Mouse (Mus musculus): Measurements from ENCODE around the gene Adig.

Gene Adig

DNA sequence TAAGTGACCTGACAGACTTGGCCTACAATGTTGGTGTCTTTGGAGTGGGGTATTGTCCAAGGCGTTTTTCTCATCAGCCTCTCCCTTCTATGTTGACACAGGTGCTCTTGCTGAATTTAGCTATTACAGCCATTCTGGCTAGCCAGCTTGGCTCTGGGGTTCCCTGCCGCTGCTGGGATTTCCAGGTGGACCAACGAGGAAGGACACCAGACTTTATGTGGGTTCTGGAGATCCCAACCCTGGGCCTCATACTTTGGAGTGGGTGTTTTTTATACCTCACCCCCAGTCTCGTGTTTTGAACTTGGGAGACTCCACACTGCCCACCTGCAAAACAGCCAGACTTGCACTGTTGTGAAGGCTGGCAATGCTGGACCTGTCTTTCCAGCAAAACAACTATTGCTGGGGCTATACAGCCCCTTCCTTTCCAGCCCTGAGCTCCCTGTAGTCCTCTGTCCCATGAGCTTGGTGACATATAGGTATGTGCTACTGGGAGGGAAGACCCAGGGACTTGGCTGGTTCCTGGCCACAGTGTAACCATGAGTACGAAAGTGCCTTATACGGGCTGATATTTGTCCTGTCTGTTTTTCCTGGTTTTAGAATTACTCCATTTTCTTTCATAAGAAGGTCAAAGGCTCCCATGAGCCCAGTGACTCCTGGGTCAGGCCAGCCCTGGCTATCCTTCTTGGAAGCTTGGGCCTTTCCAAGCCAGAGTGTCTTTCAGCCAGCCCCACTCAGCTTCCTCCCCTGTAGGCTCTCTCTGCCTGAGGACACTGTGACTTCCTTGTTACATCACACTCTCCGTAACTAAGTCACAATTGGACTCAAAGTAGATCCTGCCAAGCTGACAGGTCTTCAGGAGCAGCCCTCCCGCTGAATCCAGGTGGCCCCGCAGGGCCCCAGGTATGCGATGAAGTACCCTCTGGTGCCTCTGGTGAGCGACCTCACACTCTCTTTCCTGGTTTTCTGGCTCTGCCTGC is at the start of gene Adig:
Gene Adig, plus strand, starts transcription at position 777 of the 977 bp plus-strand sequence.
- DNase-seq (ENCODE audit: low spot score): no peak

DNA sequence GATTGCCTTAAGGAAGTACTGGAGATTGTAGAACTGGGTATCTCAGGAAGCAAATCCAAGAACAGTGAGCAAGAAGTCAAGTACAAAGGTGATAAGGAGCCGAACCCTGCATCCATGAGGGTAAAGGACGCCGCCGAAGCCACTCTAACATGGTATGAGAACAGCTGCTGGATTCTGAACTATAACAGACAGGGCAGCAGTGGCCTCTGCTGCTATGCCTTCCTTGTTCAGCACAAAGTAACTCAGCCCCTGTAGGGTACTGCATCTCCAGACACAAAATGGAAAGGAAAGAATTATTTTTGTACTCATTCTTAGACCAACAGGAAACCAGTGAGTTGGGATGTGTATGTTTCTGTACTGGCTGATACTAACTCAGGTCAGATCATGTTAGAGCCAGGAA is 46.0 kb upstream of the Adig start:
- DNase-seq (ENCODE audit: low spot score): no peak

DNA sequence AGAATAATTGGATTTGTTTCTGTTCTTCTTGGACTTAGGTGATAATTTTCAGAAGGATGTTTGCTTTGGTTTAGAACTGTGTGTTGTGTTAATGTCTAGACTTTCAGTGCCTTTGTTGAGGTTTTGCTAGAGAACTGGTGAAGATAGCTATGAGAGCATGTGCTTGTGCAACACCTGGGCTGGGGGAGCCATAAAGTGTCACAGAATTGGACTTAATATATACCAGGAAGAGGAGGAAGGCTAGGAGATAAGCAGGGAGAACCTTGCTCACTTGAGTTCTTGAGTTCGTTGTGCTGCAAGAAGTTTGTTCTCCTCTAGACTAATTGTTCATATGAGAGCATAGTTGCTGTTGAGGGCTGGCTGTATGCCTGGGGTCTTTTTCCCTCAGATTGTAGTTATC is 44.8 kb upstream of the Adig start:
- DNase-seq (ENCODE audit: low spot score): no peak

DNA sequence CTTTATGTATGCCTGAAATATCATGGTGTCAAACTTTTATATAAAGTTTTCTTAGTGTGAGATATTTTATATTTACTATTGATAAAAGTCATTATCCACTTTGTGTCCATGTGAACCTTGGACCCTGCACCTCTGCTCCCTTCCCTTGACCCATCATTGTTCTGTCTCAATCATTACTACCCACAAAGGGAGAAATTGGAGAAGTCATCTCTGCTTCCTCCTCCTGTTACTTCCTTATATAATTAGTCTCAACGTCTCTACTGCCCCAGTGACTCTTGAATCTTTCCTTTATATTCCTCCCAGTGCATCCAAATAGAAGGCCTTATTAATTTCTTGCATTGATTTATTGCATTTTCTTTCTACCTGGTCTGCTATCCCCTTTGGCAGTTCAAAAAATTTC is 40.0 kb upstream of the Adig start:
- DNase-seq (ENCODE audit: low spot score): no peak

DNA sequence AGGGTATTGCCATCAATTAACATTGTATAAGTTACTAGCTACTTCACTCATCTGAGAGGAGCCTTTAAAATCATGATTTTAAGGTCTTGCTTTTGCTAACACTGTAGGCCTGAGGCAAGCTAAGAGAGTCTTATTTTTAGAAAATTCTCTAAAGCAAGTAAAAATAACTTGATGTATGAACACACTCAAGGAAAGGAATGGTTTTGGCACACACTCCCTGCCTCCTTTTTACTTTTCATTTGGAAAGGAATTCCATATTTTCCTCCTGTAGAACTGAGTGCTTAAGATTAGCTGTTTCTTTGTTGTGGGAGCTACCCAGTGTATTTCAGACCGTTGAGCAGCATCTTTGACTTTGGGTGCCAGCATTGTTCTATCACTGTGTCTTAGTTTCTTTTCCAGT is 28.3 kb upstream of the Adig start:
- no peak for DNase-seq (ENCODE audit: low spot score)

DNA sequence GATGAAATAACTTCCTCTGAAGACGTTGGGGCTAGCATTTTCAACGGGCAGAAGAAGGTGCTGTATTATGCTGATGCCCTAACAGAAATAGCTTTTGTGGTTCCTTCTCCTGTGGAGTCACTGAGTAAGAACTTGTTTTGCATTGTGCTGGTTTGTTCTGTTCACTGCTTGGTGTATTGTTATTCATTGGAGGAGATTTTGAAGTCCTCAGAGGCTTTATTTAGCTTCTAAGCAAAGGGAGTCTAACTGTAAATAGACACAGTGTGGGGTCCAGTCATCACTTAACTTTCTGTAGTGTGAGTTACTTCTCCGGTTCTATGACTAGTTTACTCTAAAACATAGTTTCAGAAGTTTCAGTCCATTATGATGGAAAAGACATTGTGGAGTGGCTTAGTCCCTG is 24.8 kb upstream of the Adig start:
- DNase-seq (ENCODE audit: low spot score): no peak

DNA sequence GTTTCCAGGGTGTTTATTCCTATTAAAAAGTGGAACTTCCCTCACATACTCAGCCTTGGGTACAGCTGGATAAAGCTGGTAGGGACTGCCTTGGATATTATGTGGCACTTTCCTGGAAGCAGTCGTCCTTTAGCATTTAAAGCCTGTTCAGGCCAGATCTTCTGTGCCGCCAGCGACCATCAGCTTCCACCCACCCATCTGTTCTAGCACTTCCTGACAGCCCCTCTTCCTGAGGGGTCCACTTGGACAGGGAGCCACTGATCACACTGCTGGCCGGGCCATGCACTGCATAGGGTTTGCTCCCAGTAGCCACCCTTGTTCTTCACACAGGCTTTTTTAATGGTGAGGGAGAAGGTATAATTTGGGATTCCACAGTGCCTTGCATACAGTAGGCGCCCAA is 4.0 kb upstream of the Adig start:
- no peak for DNase-seq (ENCODE audit: low spot score)

DNA sequence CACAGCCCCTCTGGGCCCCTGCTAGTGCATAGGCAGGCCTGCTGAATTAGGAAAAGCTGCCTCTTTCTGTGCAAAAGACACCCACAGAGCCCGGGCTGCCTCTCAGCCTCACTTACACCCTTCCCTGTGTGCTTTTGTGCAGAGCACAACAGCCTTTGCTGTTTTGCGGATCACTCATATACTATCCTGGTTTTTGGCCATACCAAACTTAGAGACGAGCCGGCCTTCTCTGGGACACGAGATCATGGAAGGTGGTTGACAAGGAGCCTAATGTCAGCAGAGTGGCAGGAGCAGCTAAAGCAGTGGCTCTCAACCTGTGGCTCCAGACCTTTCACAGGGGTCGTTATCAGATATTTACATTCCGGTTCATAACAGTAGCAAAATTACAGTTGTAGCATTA is 814 bp downstream of the Adig start:
- no peak for DNase-seq (ENCODE audit: low spot score)

DNA sequence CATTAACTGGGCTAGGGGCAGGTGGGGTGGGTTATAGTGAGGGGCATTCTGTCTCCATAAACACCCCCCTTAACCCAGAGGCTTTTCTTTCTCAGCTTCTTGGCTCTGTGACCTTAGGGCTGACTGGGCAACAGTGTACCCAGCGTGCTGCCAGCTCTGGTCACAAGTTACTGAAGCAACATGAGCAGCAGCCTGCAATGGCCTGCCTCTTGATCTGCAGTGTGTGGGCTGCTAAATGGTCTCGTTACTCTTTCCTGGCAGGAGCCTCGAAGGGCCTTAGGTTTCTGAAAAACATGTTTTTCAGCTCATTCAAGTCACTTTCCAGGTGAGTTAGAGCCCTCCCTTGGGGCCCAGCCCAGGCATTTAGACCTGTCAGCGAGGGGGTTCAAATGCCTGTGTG is 1.3 kb downstream of the Adig start:
- no peak for DNase-seq (ENCODE audit: low spot score)

DNA sequence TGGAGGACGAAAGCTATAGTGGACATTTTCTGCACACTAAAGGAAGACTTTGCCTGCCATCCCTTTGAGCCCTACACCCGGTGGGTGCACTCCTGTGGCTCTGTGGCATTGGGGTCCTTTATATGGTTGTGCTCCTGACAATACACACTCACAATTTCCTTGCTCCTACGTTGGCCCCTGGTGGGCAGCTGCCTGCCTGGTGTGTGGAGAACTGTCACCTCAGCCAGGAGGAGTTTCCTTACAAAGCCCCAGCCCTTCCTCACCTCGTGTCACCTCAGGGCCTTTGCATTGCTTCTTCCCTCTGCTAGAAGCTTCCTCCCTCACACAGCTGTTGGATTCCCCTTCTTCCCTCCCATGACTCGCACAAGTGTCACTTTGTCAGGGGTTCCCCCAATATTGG is 4.1 kb downstream of the Adig start:
- no peak for DNase-seq (ENCODE audit: low spot score)

DNA sequence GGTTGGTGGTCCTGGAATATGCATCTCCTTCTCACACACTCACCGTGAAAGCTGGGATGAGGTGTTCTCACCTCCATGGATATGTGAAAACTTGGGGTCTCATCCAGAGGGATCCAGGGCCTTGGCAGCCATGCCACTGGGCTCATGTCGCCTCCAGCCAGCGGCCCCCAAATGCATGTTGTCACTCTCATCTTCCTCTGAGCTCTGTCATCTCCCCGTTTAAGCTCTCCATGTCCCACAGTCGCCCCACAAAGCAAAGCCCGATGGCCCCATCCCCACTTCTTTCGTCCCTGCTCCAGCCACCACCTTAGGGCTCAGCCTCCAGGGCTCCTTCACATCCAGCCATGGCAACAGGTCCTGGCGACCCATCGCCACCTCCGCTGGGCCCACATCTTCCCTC is 4.6 kb downstream of the Adig start:
- no peak for DNase-seq (ENCODE audit: low spot score)

DNA sequence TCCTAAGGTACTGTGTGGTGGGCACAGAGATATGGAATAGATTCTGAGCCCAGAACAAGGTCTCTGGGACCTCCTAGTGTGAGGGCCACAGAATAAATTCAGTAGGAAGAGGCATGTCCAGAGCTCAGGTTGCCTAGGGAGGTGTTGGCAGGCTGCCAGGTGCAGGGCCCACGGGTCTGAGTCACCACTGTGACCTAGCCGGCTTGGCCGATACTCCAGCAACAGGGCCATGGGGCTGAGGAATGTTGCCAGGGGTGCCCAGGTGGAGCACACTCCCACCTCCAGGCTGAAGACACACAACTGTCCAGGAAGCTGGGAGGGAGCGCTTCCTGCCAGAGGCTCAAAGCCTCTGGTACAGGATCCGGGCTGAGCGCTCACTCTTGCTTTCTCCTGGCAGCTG is 8.3 kb downstream of the Adig start:
- no peak for DNase-seq (ENCODE audit: low spot score)

DNA sequence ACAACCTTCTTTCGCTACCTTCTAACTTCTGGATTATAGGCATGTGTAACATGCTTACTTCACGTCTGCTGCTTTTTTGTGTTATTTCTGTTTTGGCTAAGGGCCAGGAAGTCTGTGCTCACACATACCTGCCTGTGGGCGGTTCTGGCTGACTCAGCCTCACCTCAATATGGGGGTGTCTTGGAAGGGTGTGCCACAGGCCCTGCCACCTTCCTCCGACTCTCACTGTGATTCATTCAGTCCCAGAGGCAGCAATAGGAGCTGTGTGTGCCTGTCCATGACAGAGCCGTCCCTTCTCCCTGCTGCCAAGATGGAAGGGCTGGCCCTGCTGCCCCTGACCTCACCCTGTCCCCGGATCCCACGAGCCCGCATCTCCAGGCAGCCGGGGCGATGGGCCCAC is 10.1 kb downstream of the Adig start, which contains the start of gene Arhgap40:
Gene Arhgap40, plus strand, starts transcription at position 269 of the 400 bp plus-strand sequence.
- no peak for DNase-seq (ENCODE audit: low spot score)

DNA sequence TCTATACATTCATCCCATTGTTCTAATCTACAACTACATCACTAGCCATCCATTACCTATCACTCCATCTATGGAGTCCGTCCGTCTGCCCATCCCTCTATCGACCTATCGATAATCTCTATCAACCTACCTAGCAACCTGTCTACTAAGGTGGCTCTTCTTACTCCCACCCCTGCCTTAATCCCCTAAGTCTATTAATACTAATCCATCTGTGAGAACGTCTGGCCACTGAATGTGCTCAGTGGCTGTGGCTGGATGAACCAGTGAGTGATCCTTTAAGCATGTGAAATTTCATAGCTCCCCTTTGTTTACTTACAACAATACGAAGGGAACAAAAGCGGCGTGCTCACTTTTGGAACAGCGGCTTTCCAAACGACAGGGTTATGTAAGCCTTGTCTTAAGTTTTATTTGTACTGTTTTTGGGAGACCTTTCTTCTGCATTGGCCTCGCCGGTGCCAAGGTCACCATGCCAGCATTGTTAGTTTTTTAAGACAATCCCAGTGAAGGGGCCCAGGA is 11.5 kb downstream of the Adig start:
- no peak for DNase-seq (ENCODE audit: low spot score)

DNA sequence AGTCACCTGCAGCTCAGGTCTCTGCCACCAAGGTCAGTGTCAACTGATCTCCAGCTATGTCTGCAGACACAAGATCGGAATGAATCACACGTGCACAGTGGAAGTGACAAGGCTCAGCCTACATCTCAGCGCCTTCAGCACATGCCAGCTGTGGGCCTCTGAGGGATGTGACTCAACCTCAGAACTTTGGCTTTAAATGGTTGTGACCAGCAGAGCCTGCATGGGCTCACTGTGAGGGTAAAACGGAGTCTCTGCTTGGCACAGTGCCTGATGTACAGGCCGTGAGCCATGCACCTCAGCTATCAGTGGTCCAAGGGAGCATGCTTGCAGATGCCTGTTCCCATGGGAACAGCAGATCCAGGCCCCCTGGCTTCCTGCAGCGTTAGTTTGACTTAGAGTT is 16.2 kb downstream of the Adig start:
- DNase-seq (ENCODE audit: low spot score): no peak

DNA sequence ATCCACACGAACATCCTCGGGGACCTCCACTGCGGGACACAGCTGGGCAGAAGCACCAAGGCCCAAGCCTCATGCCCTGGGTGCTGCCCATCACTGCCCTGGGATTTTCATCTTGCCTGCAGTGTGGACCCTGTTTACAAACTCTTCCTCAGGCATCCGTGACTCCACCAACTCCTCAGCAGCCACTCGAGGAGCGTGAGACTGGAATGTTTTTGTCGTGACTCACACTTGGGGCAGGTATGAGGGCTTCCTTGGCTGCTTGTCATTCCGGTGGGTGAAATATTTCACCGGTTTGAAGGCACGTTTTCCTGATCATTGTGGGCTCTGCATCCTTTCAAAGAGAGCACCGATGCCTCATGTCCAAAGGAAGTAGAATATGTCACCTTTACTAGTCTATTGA is 16.7 kb downstream of the Adig start:
- DNase-seq (ENCODE audit: low spot score): no peak

DNA sequence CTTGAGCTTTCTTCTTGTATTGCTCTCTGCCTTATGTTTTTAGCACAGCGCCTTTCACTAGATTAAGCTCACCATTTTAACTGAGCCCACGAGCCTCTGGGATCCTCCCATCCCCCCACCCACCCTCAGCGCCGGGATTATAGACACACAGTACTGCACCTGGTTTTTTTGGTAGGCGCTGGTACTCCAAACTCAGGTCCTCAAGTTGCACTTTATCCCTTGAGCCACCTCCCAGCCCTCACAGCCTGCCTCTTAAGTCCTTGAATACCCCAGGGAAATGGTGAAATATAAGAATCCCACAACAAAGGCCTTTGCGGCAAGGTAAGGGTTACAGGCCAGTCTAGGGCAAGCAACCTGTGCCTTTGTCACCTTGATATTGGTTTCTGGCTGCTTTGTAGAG is 17.4 kb downstream of the Adig start:
- DNase-seq (ENCODE audit: low spot score): no peak

DNA sequence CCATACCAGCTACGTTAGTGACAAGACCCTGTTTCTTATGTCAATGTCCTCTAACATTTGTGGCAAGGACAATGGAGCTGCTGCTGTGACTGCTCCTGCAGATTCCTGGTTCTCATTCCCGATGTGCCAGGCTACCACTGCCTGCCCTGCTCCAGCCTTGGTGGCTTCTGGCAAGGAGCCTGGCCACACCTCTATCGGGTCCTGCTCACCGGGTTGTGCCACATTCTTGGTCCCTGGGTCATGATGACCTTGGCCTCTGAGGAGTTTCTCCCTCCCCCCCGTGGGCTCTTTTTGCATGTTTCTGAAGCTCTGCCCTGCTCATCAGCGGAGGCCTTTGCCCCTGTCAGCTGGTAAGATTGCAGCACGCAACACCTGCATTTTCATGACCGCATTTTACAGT is 20.6 kb downstream of the Adig start:
- DNase-seq (ENCODE audit: low spot score): no peak

DNA sequence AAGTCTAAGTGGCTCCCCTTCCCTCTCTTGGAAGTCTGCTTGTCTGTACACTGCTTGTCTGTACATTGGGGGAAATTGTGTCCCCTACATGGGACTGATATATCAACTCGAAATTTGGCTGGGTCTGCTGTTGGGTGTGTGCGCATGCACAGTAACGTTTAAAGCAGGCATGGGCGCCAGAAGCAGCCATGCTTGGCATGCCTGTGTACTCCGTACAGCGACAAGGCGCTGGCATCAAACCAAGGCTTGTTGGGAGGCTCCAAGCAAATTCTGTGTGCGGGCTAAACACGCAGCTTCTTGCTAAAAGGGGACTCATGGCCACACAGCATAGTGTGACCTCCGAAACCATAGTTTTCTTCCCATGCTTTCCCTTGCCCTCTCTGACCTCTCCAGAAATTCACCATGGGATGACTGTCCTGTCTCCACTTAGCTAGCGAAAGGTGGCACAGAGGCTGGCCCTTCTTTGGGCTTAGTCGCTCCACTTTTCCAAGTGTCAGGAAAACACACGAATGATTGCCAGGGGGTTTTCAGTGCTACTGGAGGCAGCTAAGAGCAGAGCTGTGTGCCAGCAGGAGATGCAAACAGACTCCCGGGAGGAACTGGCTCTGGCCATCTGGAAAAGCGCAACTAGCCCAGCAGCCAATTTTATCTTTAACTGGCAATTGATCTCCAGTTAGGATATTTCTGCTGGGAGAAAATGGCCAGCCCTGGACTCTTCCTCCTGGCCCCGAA is 21.9 kb downstream of the Adig start:
- no peak for DNase-seq (ENCODE audit: low spot score)

DNA sequence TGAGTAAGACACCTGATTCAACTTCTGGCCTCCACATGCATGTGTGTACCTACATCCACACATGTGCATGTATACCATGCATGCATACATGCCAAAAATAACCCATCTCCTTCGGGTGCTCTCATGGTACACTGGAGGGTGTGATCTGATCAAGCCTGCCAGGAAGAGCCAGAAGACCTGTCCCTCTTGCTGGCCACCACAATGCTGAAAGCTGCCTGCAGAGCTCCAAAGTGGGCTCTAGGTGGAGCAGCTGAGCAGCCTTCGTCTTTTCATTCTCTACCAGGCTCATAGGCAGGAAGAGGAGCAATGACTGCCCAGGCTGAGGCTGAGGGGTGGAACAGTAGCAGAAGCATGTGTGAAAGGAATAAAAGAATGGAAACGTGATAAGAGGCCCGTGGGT is 31.7 kb downstream of the Adig start:
- DNase-seq (ENCODE audit: low spot score): no peak

DNA sequence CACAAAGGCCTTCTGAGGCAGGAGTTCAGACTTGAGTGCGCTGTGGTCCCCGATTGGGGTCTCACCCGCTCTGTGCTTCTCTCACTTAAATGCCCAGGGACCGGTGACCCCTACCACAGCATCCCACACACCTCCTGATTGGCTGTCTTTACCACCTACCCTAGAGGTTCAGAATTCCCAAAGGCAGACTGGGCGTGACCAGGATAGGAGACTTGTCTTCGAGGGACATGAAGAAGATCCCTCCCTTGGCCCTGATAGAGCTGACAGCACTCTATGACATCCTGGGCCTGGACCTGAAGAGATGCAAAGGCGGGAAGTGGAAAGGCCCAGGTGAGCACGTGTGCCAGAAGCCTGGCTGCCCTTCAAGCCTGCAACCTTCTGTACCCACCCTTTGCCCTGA is 32.1 kb downstream of the Adig start:
- no peak for DNase-seq (ENCODE audit: low spot score)

DNA sequence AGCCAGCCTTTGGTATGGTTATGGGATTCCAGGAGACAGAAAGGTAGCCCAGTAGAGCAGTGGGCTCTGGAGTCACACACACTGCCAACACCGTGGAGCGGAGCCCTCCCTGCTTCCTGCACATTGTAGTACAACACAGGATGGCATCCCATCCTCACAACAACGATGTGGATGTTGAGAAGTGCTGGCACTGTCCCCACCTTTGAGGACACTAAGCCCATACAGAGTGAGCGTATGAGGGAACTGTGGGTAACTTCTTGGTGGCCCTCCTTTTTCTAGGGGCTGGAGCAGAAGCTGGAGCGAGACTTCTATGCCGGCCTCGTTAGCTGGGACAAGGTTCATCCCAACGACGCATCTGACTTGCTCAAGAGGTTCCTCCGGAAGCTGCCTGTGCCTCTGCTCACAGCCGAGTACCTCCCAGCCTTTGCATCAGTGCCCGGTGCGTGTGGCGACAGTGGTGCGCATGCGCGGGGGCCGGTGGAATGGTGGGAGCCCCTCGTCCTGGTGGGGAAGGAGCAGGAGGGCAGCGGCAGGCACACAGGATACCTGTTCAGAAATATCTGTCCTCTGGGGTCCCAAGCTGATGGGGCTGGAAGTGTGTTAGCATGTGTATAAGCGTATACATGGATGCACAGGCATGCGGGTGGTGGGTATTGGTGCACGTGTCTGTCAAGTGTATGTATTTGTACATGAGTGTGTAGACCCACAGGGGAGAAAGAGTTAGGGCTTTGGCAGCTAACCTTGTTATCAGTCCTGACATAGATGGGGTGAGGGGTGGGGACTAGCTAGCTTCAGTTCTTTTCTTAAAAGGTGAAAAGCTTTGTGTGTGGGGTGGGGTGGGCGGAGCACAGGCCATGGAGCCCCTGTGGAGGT is 37.3 kb downstream of the Adig start:
- no peak for DNase-seq (ENCODE audit: low spot score)
